Mouse (Mus musculus) kidney, adult 2 months (tissue): Measurements from ENCODE around the gene Rpap2.

Experiments used
- CTCF ChIP-seq: fragments of 200-500 bp; conservative IDR thresholded peaks from 2 replicates; pipeline ENCODE4 v1.5.1; 2011; ENCODE audit warnings: low read depth, mild to moderate bottlenecking, control low read depth, low read length, moderate library complexity, mixed read lengths; ENCODE audit not compliant: insufficient read depth, insufficient read length
- POLR2A ChIP-seq: fragments of 200-500 bp; IDR thresholded peaks from one replicate; pipeline ENCODE4 v1.6.1; 2011; ENCODE audit warnings: low read depth, low read length, control low read depth

DNA sequence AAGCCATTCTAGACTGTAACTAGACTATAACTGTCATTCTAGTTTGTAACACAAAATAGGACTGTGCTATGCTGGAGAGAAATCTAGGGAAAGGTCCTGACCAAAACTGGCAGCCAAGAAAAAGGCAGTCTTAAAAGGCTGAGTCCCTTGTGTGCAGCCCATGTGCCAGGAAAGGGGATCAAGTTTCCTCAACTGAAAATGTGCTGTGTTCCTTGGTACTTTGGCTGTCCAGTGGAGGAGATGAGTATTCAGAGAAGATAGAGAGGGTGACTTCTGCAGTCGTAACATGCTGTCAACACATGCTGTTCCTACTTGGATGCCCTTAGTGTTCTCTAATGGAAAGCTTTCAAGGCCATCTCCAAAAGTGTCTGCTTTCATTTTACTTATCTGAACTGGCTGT lies 39.9 kb downstream of the Rpap2 start:
- TF ChIP-seq CTCF (no peak), POLR2A (no peak)
